Mouse (Mus musculus) lung, postnatal 10 days (tissue): ENCODE results near the gene Npas3.

Experiments
- DNase-seq: peaks from one replicate; pipeline ENCODE4 v3.0.0; 2021

The Npas3 gene

GRCm38 (mm10) chr12:53421701-53422100, 173.2 kb downstream of the Npas3 start:
- no peak for DNase-seq

- DNase-seq, result no peak
Observed at GRCm38 (mm10) chr12:53423631-53424030, 175.2 kb downstream of the Npas3 start.

GRCm38 (mm10) chr12:53426006-53426405, 177.5 kb downstream of the Npas3 start:
- no peak for DNase-seq

GRCm38 (mm10) chr12:53427153-53427552, 178.7 kb downstream of the Npas3 start:
- DNase-seq, result no peak

- no peak for DNase-seq
Observed at GRCm38 (mm10) chr12:53442029-53442428, 193.6 kb downstream of the Npas3 start.

- DNase-seq, result no peak
Observed at GRCm38 (mm10) chr12:53447469-53447868, 199.0 kb downstream of the Npas3 start.

GRCm38 (mm10) chr12:53448040-53448439, 199.6 kb downstream of the Npas3 start:
- DNase-seq, result no peak

GRCm38 (mm10) chr12:53467549-53467948, 219.1 kb downstream of the Npas3 start:
- no peak for DNase-seq

GRCm38 (mm10) chr12:53474486-53474885, 226.0 kb downstream of the Npas3 start:
- no peak for DNase-seq

- no peak for DNase-seq
Observed at GRCm38 (mm10) chr12:53484924-53485323, 236.4 kb downstream of the Npas3 start.

- DNase-seq, result no peak
Observed at GRCm38 (mm10) chr12:53496386-53496785, 247.9 kb downstream of the Npas3 start.

GRCm38 (mm10) chr12:53514885-53515284, 266.4 kb downstream of the Npas3 start:
- no peak for DNase-seq

GRCm38 (mm10) chr12:53519556-53519955, 271.1 kb downstream of the Npas3 start:
- no peak for DNase-seq

GRCm38 (mm10) chr12:53522631-53523030, 274.2 kb downstream of the Npas3 start:
- DNase-seq, result no peak

- DNase-seq, result no peak
Observed at GRCm38 (mm10) chr12:53527046-53527445, 278.6 kb downstream of the Npas3 start.

- DNase-seq, result no peak
Observed at GRCm38 (mm10) chr12:53529345-53529744, 280.9 kb downstream of the Npas3 start.

- DNase-seq, result no peak
Observed at GRCm38 (mm10) chr12:53536816-53537215, 288.3 kb downstream of the Npas3 start.

- no peak for DNase-seq
Observed at GRCm38 (mm10) chr12:53556359-53556758, 307.9 kb downstream of the Npas3 start.

- DNase-seq, result no peak
Observed at GRCm38 (mm10) chr12:53558259-53558658, 309.8 kb downstream of the Npas3 start.

- no peak for DNase-seq
Observed at GRCm38 (mm10) chr12:53566712-53567387, 318.4 kb downstream of the Npas3 start.

GRCm38 (mm10) chr12:53581181-53581580, 332.7 kb downstream of the Npas3 start:
- DNase-seq, result no peak

- DNase-seq, result no peak
Observed at GRCm38 (mm10) chr12:53587249-53587648, 338.8 kb downstream of the Npas3 start.

GRCm38 (mm10) chr12:53587691-53588504, 339.4 kb downstream of the Npas3 start:
- peak; percentile 24 for DNase-seq

- DNase-seq, result no peak
Observed at GRCm38 (mm10) chr12:53589446-53589961, 341.0 kb downstream of the Npas3 start.
